Mouse (Mus musculus): ENCODE data around the gene Acox3.
"Not testable (repeated sequence)": the region's sequence is repeated elsewhere in the genome, so short reads cannot be mapped to it uniquely, and the experiment has no call there.

Gene Acox3

GRCm38 (mm10) chr5:35576409-35577020 is 6.3 kb upstream of the Acox3 start:
- no peak for DNase-seq (ENCODE audit: extremely low spot score, low read depth, low spot score)

GRCm38 (mm10) chr5:35578411-35578810 is 4.4 kb upstream of the Acox3 start:
- DNase-seq (ENCODE audit: extremely low spot score, low read depth, low spot score) = no peak

GRCm38 (mm10) chr5:35579247-35579893 is 3.5 kb upstream of the Acox3 start:
- no peak for DNase-seq (ENCODE audit: extremely low spot score, low read depth, low spot score)

GRCm38 (mm10) chr5:35580156-35580922 is 2.5 kb upstream of the Acox3 start:
- DNase-seq (ENCODE audit: extremely low spot score, low read depth, low spot score) = no peak

DNA sequence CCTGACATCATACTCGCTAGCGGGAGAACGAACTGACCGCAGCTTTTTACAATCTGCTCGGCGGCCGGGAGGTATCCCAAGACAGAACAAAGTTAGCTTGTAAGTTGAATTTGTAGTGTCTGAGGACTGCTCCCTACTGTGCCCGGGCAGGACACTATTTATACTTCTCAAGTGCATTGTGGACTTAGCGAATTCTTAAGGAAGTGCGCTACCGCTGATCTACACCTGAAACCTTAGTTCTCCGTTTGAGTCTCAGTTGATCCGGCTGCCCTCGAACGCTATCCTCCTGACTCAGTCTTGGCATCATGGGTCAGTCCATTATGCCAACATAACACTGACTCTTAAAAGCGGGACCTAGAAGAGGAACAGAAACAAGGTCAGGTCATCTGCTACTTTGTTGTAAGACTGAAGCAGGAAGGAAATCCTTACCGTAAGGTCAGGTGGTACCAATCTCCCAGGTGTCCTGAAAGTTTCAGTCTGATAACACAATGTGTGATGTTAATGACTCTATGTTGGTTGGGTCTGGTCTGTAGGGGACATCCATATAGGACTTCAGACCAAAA is 462 bp downstream of the Acox3 start:
- no peak for DNase-seq (ENCODE audit: extremely low spot score, low read depth, low spot score)

- not testable (repeated sequence) for DNase-seq (ENCODE audit: extremely low spot score, low read depth, low spot score)
Observed at GRCm38 (mm10) chr5:35584259-35584658, 1.4 kb downstream of the Acox3 start.

DNA sequence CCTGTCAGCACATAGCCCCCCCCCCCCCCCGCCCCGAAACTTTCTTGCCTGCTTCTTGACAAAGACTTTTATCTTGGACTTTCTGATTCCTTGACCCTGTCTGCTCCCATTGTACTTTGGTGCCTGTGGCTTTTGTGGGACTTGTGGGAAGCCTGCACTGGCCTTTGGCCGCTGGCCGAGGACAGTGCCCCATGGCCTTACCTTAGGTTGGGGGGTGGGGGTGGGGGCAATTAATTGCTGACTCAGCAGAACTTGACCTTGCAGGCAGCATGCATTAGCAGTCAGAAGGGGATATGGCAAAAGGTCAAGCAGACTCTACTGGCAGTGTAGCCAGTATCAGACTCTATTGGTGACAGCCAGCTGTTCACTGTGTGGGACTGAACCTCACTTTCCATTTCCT is 8.7 kb downstream of the Acox3 start:
- no peak for DNase-seq (ENCODE audit: extremely low spot score, low read depth, low spot score)

- no peak for DNase-seq (ENCODE audit: extremely low spot score, low read depth, low spot score)
Observed at GRCm38 (mm10) chr5:35592081-35592736, 9.4 kb downstream of the Acox3 start.

DNA sequence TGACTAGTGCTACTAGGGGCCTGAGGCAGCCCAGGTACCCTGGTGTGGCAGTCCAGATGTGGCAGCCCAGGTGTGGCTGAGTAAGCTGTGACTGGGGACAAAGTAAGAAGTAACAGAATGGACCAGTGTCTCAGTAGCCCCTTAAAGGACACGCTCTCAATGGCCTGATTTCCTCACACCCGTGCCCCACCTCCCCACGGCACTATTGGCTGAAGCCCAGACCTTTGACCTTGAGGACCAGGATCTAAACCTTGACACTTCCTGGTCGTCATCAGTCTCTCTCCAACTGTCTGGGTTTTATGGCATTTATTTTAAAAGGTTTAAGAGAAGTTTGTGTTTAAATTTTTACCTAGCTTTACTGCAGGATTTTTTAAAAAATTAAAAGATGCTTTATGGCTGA is 10.0 kb downstream of the Acox3 start:
- DNase-seq (ENCODE audit: extremely low spot score, low read depth, low spot score) = no peak

DNA sequence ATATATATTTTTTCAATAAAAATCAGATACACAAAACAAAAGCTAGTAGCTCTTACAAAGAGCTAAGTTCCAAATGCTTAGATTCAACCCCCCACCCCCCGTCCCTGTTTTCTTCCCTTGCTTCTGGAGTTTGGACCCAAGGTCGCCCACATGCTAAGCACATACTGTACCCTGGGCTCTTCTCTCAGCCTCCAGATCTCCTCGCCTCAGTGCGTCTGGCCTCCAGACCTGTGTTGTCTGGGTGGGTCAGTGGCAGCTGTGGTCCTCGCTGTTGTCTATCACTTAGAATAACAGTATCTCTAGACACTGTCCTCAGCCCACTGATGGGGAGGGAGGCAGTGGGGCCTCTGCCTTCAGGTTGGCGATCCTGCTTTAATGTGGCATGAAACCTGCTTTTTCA is 10.4 kb downstream of the Acox3 start:
- DNase-seq (ENCODE audit: extremely low spot score, low read depth, low spot score) = no peak

DNA sequence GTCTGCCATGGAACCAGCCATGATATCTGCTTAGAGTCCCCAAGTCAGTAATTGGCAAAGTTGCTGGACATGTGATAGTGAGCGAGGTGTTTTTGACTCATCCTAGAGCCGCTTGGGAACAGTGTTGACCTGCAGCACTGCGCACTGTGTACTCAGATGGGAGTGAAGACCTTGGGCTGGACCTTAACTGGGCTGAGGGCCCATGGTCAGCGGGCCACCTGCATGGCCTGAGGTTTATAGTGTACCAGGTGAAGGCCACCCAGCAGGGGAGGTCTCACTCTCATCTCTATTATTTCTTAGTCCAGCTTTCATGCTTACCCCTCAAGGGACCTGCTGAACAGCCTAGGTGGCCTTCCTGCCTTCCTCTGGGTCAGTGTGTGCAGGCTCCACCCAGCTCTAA is 11.9 kb downstream of the Acox3 start:
- DNase-seq (ENCODE audit: extremely low spot score, low read depth, low spot score) = no peak

DNA sequence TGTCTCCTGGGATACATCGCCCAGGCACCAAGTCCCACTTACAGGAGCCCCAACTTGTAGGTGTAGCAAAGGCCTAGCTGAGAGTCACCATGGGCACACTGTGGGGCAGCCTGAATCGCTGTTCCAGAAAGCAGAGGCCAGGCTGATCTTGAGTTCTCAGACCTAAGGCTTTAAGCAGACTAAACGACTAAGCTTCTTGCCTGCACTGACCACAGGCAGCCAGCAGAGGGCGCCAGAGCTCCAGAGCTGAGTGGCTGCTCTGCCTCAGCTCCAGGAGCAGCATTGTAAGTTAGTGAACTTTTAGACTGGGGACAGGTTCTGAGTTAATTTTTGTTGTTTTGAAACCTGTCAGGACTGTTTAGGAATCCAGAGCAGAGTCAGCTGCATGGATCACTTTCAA is 12.9 kb downstream of the Acox3 start:
- no peak for DNase-seq (ENCODE audit: extremely low spot score, low read depth, low spot score)

DNA sequence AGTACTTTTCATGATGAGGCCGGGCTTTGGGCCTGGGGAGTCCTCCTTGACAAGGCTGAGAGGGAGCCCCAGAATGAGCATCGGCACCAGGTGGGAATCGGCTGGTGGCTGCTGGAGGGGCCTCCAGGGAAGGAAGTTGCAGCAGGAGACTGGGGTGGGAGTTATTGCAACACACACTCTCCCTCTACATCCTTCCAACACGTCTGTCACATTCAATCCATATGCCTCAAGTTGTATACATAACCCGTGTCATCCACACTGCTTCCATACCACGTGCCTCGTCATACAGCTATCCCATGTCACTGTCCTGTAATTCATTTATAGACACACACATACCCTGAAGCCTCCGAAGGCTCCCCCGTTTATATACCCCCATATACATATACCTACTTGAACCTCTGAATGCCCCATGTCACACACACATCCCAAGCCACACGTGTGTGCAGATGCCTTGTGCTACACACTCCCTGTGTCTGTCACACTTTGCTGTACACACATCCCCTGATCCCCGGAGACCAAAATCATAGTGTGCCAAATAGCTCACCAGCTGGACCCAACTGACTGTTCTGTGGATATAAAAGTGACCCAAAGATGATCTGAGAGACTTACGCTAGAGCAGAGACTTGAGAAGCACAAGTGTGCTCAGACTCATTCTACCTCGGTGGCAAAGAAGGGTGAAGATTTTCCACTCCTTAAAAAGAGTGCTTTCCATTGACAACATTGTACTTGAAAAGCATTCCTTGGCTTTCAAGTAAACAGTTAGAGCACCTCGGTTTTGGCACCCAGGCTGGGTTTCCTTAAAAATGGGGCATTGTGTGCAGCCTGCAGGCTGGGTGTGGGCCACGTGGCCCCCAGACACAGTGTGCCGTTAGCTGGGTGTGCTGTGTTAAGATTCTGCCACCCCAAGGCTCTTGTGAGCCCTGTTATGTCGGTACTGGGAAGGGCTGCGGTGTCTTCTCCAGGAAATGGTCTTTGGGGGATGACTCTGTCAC is 13.6 kb downstream of the Acox3 start:
- no peak for DNase-seq (ENCODE audit: extremely low spot score, low read depth, low spot score)

DNA sequence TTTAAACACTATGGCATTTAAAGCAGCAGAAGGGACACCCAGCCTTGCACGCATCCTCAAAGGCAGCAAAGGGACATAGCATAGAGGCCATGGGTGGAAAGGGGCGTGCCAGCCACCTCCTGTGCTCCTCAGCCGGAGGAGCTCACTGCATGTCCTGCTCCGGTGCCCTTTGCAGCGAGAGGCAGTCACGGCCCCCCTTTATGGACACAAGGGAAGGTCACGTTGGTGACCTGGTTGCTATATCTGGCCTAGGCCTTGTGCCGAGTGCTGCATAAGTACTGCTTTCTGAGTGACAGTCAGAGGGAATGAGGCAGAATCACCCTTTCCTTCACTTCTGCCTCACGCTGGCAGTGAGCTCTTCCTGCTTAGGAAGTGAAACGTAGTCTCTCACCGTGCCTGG is 17.4 kb downstream of the Acox3 start:
- DNase-seq (ENCODE audit: extremely low spot score, low read depth, low spot score) = no peak

- DNase-seq (ENCODE audit: extremely low spot score, low read depth, low spot score) = no peak
Observed at GRCm38 (mm10) chr5:35601526-35601925, 18.7 kb downstream of the Acox3 start.

DNA sequence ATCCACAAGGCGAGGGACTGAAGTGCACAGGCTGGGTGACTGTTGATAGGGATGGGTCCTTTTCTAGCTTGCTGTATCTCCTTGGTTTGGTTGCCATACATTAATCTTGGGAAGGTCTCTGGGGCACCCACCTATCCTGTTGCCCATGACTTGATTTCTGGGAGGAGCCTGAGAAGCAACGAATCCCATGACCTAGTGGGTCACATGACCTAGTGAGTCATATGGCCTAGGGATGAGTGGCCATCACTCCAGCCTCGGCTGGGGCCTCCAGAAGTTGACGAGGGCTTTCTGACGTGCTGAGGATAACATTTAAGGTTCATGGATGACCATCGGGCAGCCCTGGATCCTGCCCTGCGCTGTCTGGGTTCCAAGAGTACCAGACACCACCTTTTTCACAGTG is 22.5 kb downstream of the Acox3 start:
- no peak for DNase-seq (ENCODE audit: extremely low spot score, low read depth, low spot score)

DNA sequence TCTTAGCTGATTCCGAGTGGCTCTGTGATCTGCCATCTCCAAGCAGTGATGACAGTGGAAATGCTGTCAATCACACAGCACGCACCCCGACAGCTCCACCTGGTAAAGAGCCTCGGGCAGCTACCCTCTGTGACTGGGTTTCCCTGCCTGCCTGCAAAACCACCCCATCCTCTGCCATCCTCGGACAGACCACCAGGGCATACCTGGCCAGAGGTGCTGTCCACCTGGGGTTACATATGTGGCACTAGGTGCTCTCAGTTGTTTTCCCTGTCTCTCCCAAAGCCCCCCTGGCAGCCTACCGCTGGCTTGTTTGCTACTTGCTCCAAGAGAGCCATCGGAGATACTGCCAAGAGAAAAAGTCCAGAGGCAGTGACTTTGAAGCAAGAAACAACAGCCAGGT is 24.0 kb downstream of the Acox3 start:
- DNase-seq (ENCODE audit: extremely low spot score, low read depth, low spot score) = no peak

- no peak for DNase-seq (ENCODE audit: extremely low spot score, low read depth, low spot score)
Observed at GRCm38 (mm10) chr5:35607784-35608183, 24.9 kb downstream of the Acox3 start.

DNA sequence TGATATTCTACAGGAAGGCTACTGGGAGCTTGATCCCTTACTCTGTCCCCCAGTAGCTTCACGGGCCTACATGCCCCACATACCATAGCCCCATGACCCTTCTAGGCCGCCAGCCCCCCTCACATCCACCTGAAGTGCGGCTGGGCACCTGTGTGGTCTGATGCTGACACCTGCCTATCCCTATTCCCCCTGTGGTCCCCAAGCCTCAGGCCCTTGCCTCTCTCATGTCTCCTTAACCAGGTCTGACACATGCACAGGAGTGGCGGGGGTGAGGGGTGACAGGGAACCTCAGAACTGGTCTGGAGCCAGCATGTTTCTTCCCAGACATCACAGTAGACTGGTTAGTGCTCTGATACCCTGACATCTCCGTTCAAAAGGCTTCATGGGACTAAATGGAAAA is 25.7 kb downstream of the Acox3 start:
- no peak for DNase-seq (ENCODE audit: extremely low spot score, low read depth, low spot score)

- peak; percentile 18 for DNase-seq (ENCODE audit: extremely low spot score, low read depth, low spot score)
Observed at GRCm38 (mm10) chr5:35609381-35609780, 26.5 kb downstream of the Acox3 start.
